Mouse (Mus musculus): ENCODE results near the gene Rnf19b.

Rnf19b gene

DNA sequence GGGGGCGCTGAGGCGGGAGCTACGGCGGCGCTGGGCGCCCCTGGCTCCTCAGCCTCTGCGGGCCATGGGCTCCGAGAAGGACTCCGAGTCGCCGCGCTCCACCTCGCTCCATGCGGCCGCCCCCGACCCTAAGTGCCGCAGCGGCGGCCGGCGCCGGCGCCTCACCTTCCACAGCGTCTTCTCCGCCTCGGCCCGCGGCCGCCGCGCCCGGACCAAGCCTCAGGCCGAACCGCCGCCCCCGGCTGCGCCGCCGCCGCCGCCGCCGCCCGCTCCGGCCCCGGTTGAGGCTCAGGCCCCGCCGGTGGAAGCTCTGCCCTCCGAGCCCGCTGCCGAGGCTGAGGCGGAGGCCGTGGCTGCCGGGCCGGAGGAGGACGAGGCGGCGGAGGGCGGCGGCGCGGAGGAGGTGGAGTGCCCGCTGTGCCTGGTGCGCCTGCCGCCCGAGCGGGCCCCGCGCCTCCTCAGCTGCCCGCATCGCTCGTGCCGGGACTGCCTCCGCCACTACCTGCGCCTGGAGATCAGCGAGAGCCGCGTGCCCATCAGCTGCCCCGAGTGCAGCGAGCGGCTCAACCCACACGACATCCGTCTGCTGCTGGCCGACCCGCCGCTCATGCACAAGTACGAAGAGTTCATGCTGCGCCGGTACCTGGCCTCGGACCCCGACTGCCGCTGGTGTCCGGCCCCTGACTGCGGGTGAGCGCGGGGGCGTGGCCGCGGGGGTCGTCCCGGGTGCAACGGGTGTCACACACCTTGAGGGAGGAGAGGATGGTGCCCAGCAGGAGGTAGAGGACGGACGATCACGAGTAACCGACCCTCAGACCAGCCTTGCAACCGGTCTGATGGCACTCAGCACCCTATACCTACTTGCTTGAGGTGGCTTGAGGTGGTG, at the start of gene Rnf19b:
Gene Rnf19b, plus strand, starts transcription at position 65 of the 886 bp plus-strand sequence.
- CTCF ChIA-PET: interaction anchor here (0.5 kb wide), 1 partner anchor 19 kb away, joined by 3 read pairs; no protein-coding TSS in a partner anchor

DNA sequence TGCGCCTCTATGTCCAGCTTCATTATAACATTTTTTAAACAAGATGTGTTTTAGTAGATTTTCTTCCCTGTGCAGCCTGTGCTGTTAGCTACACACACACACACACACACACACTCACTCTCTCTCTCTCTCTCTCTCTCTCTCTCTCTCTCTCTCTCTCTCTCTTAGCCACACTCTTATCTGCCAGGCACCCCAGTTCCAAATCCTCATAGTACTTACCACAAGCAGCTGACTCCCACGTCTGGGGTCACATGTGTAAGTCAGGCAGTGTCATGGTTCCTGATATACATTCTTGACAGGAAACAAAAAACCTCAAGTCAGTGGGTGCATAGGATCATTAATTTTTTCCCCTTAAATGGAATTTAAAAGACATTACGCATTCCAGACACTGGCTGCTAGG, 49.4 kb upstream of the Rnf19b start:
- CTCF ChIA-PET: interaction anchor here (0.6 to 0.7 kb wide), 2 partner anchors 13 to 541 kb away, joined by 3 to 4 read pairs; no protein-coding TSS in a partner anchor

DNA sequence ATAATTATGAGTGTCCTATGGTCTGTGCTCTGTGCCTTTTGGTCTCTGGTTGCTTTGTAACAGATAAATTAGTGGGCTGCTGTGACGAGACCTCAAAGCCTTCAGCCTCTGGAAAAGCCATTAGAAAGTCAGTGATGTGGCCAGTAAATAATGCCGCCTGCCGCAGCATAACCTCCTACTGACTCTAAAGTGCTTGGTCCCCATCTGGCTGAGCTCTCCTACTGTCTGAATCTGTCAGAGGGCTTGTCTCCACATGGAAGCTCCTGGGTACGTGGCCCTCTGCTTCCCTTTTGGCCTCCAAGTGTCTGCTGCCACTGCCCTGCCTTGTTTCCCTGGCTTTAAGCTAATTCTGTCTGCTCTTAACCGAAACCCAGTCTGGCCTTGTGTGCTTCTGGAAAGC, 48.5 kb upstream of the Rnf19b start:
- CTCF ChIA-PET: interaction anchor here (0.7 kb wide), 1 partner anchor 14 kb away, joined by 3 read pairs; no protein-coding TSS in a partner anchor

DNA sequence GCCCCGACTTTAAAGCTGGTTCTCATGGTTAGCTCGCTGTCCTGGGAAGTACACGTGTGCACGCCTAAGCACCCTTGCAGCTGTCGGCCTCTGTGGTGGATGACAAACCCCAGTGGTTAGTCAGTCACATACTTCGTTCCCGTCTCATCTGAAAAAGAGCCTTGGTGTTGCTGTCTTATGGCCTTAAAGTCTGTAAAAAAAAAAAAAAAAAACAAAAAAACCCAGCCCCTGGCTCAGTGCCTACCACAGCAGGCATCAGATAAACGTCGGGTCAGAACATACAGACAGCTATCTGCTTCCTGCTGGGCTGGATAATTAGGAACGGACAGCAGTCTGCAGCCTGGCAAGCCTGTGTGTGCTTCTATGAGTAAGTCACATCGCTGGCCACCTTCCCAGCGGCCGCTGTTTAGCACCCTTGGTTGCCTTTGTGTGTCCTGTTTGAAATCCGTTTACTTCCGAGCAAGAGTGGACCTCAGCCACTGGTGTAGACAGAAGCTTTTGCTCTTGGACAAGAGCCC, 46.4 kb upstream of the Rnf19b start:
- CTCF ChIA-PET: no interaction called here

DNA sequence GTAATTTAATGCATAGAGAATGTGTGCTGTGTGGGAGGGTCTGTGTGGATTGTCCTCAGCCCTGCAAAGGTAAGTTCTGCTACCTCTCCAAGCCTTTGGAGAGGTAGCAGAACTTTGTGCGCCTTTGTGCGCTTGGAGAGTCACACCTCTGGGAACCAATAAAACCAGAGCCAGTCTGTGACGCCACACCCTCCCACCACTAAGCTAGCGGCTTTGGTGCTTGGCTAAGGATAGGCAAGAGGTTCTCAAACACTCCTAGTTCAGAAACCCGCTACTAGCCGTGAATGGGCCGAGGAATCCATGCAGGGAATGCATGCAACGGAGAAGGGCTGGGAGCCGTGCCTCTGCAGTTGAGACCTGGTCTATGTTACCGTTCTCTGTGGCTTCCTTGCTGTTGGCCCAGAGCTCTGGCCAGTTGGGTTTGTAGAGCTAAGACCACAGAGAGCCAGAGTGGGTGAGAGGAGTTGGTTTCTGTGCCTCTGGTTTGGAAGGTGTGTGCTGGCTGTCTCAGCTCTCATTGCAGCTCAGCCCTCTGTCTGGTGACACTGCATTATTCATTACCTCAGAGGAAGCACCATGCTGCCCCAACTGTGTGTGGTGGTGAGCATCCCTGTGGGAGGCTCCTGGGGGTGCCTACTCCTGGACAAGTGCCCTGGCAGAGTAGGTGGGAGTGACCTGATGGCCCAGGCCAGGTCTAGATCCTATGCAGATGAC, 44.8 kb upstream of the Rnf19b start:
- CTCF ChIA-PET: no interaction called here

DNA sequence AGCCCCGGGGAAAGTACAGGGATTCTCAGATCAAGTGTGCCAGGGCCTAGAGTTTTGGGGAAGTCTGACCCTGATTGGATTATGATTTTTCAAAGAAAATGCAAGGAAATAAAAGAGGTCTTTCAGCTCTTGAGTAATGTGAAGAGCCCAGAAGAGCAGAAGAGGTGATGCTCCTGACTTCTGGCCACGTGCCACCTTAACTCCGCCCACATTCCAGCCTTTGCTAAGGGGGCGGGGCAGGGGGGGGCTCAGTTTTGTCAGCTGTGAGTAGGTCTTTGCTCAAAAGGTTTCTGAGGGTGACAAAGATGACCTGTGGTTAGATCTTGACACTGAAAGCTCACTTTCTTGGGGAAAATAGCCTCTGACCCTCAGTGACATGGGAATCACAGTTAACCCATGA, 41.7 kb upstream of the Rnf19b start:
- CTCF ChIA-PET: interaction anchor here (0.7 kb wide), 1 partner anchor 60 kb away, joined by 6 read pairs; no protein-coding TSS in a partner anchor

DNA sequence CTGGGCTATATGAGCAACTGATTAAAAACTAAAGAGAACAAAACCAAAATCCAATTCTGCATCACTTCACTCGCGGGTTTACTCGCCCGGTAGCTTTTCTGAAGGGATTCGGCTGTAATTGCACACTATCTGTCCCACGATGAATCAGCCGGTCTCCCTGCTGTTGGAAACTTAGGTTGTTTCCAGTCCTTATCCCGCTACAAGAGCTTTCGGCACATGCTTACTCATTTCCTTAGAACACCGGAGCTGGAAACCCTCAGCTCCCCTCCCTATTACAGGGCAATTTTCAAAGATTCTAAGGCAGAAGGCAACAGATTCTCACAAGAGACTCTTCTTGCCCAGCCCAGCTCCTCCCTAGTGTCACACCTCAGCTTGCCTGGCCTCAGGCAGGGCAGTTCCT, 40.9 kb upstream of the Rnf19b start:
- CTCF ChIA-PET: interaction anchor here (0.7 kb wide), 1 partner anchor 52 kb away, joined by 3 read pairs; no protein-coding TSS in a partner anchor

DNA sequence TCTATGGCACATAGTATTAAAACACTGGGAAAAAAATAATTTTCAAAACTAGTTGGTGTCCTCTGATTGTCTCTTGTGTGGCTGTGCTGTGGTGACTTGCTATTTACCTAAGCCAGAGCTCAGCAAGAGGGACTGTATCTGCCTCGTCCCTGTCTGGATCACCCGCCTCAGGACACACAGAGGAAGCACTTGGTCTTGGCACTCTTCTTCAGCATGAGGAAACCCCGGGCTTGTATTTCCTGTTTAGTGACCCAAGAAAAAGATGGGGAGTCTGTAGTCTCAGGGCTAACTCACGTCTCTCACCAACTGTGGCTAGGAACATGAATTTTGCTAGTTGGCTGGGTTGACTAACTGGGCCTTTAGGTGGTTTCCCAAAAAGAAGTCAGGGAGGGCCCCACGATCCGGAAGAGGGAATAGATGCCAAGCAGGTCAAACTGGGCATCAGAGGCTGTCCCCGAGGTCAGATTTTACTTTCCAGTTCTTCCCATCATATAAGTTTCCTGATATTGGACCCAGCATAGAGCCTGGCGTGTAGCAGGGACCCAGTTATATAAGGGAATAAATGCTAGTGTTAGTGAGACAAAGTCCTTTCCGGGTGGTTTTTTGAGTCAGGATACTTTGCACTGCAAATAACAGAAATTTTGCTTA, 39.2 kb upstream of the Rnf19b start:
- CTCF ChIA-PET: no interaction called here

DNA sequence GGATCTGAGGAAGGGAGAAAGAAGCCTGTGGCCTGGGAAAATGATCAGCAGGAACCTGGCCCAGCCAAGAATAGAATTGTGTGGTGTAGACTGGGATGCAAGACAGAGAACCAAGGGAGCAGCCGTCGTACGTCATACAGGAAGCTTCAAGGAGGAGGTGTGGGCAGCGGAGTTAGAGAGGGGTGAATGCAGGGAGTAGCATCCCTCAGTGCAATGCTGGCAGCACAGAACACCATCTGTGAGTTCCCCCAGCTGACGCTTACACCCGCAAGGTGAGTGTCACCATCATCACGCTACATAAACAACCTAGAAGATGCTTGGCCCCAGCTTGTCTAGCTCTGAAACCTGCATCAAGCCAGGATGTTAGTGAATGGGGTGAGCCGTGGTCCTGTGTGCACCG, 38.3 kb upstream of the Rnf19b start:
- CTCF ChIA-PET: interaction anchor here (0.7 to 1.3 kb wide), 2 partner anchors 12 to 64 kb away, joined by 3 read pairs; no protein-coding TSS in a partner anchor

DNA sequence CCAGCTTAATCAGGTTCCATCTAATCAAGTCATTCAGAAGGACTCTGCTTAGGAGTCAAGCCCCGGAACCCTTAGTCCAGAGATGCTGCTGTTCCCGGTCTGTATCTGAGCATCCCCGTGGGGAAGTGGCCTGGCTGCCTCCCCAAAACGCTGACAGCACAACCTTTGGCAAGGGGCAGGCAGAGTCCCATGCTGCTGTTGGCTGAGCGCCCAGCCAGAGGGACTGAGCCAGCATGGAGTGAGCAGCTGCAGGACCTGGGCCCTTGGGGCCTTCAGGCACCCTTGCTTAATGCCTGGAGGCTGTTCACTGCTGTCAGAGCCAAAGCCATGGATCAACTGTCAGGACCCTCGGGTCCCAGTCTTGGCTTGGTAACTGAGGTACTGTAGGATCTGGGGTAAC, 37.6 kb upstream of the Rnf19b start:
- CTCF ChIA-PET: interaction anchor here (0.6 to 1.3 kb wide), 2 partner anchors 12 to 13 kb away, joined by 3 read pairs; no protein-coding TSS in a partner anchor

DNA sequence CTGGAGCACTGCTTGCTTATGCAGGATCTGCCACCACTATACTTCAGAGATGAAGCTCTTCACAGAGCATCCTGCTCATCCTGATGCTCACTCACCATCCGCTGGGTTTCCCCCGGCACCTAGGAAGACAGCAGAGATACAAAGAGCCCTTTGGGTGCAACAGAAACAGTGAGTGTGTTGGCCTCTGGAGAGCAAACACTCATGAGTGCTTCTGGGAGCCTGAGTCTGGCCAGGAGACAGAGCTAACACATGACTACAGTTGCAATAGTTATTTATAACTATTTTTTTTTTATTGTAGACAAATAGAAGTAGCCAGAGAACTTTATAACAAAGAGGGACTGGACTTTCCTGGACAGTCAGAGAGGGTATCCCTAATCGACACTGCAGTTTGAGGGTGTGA, 36.6 kb upstream of the Rnf19b start:
- CTCF ChIA-PET: interaction anchor here (0.6 kb wide), 1 partner anchor 1689 kb away, joined by 3 read pairs; no protein-coding TSS in a partner anchor

DNA sequence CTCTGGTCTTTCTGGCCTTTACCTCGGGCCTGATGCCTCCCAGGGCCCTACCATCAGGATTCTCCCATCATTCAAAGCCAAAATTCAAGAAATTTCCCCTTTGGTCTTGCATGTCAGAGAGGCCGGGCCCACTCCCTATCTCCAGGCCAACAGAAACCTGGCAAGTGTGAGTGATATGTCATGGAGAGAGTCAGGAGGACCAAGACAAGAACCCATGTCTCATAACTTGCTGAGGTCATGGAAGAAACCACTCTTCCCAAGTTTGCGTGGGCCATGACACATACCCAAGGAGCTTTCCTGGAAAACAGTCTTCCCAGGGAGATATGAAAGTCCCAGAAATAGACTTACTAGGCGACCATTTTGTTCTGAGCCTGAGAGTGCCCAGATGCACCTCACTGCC, 36.2 kb upstream of the Rnf19b start:
- CTCF ChIA-PET: interaction anchor here (0.6 kb wide), 1 partner anchor 1689 kb away, joined by 3 read pairs; no protein-coding TSS in a partner anchor

DNA sequence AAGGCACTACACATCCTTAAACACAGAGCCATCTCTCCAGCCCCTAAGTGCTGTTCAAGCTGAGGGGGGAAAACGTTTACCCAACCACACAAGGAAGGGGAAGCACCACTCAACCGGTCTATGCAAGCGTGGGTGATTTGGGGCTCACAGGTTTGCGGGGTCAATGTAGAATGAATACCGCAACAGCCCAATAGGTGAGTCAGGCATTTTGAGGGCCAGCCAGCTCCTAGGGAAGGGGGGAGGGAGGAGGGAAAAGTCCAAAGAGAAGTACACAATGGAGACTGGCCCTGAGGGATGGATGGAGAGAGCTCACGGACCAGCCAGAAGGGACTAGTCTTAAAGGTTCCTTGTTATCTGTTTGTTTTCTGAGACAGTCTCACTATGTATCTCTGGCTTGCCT, 34.2 kb upstream of the Rnf19b start:
- CTCF ChIA-PET: no interaction called here

DNA sequence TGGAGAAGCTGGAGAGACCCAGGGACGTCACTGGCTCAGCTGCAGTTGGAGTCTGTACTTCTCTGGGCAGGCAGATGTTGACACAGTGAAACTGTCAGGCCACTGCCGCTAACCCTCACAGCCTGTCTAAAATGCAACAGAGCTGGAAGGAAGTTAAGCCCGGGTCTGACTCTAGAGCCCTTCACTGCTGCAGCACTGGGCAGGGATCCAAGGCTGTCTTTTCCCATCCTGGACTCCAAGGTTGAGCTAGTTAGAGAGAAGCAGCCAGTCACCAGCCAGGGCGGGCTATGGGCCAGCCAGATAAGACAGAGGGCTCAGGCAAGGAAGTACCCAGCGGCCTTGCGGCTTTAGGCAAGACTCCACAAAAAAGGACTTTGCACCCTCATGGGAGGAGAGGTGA, 33.3 kb upstream of the Rnf19b start:
- CTCF ChIA-PET: no interaction called here

DNA sequence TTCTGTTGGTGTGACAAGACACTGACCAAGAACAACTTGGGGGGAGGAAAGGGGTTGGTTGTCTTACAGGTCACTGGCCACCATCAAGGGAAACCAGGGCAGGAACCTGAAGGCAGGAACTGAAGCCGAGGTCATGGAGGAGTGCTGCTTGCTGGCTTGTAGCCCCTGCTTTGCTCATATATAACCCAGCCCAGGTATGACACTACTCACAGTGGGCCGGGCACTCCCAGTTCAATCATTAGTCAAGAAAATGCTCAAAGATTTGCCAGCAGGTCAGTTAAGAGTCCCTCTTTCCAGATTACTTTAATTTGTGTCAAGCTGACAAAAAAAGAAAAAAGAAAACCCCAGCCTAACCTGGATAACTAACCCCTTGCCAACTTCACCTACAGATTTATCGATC, 32.4 kb upstream of the Rnf19b start:
- CTCF ChIA-PET: no interaction called here

DNA sequence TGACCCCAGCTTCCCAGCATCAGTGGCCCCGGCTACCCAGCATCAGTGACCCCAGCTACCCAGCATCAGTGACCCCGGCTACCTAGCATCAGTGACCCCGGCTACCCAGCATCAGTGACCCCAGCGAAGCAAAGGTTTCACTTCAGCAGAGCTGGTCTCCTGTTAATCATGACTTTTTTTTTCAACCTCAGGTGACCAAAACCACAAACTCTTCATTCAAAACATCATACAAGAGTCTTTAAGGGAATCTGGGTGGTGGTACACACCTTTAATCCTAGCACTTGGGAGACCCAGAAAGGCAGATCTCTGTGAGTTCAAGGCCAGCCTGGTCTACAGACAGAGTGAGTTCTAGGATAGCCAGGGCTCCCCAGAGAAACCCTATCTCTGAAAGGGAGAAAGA, 27.3 kb upstream of the Rnf19b start:
- CTCF ChIA-PET: no interaction called here

DNA sequence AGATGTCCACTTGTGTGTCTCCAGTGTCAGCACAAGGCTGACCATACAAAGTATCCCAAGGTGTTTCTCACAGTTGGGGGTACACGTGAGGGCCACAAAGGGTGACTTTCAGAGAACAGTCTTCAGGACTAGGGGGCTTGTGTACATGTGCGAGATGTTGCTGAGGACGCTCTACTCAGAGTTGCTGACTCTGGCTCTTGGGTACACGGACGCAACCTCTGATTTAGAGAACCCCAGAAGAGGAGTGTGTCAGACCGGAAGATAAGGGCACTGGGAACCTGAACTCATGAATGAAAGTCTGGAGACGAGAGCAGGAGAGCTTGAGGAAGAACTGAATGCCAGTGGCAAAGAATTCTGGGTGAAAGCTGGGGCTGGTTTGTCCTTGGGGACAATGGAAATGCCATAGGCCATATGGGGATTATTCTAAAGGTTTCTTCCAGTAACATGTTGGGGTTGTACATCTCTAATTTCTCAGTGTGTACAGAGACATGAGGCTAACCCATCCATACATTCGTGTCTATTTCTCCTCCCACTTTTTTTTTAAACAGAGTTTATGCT, 26.6 kb upstream of the Rnf19b start:
- CTCF ChIA-PET: interaction anchor here (1.1 kb wide), 1 partner anchor 11 kb away, joined by 3 read pairs; no protein-coding TSS in a partner anchor

DNA sequence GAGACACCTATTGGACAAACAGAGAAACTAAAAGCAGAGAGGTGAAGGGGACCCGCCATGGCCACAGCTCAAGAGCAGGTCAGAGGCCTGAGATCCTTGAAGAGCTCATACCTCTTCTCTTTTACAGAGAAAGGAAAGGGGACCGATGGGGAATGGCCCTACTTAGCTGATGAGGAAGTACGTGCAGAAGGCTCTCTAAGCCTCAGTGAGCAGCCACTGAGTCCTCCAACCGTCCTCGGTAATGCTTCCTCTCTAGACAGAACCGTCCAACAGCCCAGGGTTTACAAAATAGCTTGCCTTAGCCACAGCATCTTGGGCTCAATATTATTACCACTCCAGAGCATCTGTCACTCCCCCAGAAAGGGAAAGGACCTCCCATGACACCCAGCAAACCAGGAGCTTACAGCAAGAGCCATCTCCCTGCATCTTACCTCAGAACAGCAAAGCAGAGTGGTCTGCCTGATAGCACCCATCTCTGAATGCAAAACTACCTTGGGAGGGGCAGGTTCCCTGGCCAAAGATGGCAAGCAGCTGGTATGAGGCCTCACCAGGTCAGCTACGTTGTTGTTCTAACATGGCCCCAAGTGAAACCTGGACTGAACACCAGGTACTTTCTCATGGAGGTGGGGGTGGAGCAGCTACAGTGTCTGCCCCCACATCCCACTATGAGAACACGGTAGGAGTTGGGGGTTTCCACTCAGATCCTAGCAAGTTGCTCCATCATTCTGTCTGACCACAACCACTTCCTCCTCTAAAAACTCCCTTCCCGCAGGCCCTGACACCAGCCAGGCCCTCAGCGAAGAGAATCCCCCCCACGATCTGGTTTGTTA, 25.7 kb upstream of the Rnf19b start:
- CTCF ChIA-PET: interaction anchor here (1.1 kb wide), 2 partner anchors 12 to 40 kb away, joined by 3 read pairs; partner anchors contain the start of gene Ak2

DNA sequence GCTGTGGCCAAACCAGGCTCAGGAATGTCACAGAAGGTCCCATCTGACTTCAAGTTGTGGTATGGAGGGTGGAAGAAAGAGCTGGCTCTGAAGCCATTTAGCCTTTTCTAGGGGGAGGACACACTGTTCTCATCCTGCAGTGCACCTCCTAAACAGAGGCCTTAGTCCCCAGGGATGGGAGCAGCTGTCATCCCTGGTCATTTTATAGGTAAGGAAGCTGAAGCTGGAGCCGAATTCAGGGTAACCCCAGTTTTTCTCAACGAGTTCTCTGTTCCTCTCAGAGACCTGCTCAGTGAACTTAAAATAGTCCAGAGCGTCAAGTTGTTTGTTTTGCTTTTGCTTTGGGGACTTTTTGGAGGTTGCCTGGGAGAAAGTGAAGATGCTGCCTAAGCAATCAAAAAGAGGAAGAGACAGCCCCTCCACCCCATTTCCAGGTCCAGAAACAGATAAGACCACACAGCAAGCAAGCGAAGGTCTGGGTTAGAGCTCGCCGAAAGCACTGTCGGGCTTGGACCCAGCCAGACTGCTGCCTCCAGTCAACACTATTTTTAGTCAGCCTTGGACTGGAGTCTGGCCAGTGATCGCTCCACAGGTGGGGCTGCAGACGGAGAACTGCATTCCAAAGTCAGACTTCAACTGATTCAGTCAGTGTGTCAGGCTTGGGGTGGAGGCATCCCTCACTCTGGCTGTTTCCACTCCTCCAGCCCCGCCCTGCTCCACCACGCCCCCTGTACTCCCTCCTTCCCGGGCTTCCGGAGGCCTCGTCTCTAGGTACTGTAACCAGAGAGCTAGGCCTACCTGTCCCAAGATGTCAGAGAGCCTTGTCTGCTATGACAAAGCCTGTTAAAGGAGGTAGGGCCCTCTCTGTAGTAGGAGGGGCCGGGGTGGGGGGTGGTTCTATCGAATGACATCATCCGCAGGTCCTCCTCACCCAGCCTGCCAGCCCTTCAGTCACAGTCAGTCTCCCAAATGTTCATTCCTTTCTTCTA, 24.8 kb upstream of the Rnf19b start:
- CTCF ChIA-PET: interaction anchor here (0.6 to 1.1 kb wide), 2 partner anchors 13 to 41 kb away, joined by 3 read pairs; partner anchors contain the start of gene Ak2
